ENCODE assay signal across 9 mouse cellular contexts in genomic region chr9:15627785-15628287, GRCm38 (mm10). TPM values are rescaled to one million over a fixed set of nuclear protein-coding genes. Genes with fewer than 3 reads are reported as not detected.
DNase-seq lines count a peak whose midpoint lies in the region; ATAC-seq and TF ChIP-seq lines count a peak whose summit lies in the region.
"Had no signal": no experiment of that assay in that cellular context is flagged by ENCODE, and none has a peak within 500 bp of the region (broad histone marks: within the 10 kb centered on the region; RNA-seq: fewer than 3 reads in every experiment).

Gene Deup1 (minus strand): TSS chr9:15627933.

- no peaks in the 10 kb centered on the region for H3K9me3 ChIP-seq in embryonic facial prominence, embryonic 12.5 days
- no peaks in the 10 kb centered on the region for H3K9me3 ChIP-seq in lung, embryonic 14.5 days (ENCODE audit: low read depth, low read length)

- peak; percentile 64; the same call in 1 of the 2 replicates for ATAC-seq in embryonic facial prominence, embryonic 12.5 days (ENCODE audit: insufficient number of reproducible peaks, insufficient read depth, low FRiP score, low TSS enrichment)
- peak; percentile 95 for ATAC-seq in lung, embryonic 14.5 days (ENCODE audit: insufficient read depth)

- H3K27ac ChIP-seq in heart, adult 2 months: no peak within 1 kb of the TSS
- no peak within 1 kb of the TSS for H3K27ac ChIP-seq in embryonic facial prominence, embryonic 12.5 days
- no peak within 1 kb of the TSS for H3K27ac ChIP-seq in lung, embryonic 14.5 days (ENCODE audit: low read depth)

- H3K4me3 ChIP-seq in heart, adult 2 months: peak within 1 kb of the TSS; percentile 6; the same call in 1 of the 2 replicates
- H3K4me3 ChIP-seq in embryonic facial prominence, embryonic 12.5 days: peak within 1 kb of the TSS; percentile 34
- peak within 1 kb of the TSS; percentile 25 for H3K4me3 ChIP-seq in lung, embryonic 14.5 days (ENCODE audit: low read depth, low read length)

- no peak for TF ChIP-seq EP300 in heart, adult 2 months (IDR thresholded peaks at IDR 0.05; ENCODE audit: insufficient read depth, low read depth, low read length)

- DNase-seq in heart, adult 2 months: peak; percentile 28 to 29
- no peak for DNase-seq in heart, adult 9 months (ENCODE audit: low spot score in 2 of 2)
- DNase-seq in heart, postnatal 36 days: peak; percentile 4 to 18
- peak; percentile 23 to 51 for DNase-seq in layer of hippocampus, adult 18-20 months (ENCODE audit: low spot score in 2 of 2)
- peak; percentile 73 for DNase-seq in lung, embryonic 14.5 days
- peak; percentile 11 for DNase-seq in ovary, postnatal 14 days (ENCODE audit: low spot score)
- DNase-seq in spleen, postnatal 36 days (ENCODE audit: low spot score in 2 of 2): no peak

- no peaks in the 10 kb centered on the region for H3K27me3 ChIP-seq in heart, adult 2 months (ENCODE audit: control insufficient read depth, insufficient read depth, low read length)
- H3K27me3 ChIP-seq in embryonic facial prominence, embryonic 12.5 days: peaks cover 4% of the 10 kb centered on the region; the same call in 1 of the 2 replicates
- H3K27me3 ChIP-seq in lung, embryonic 14.5 days (ENCODE audit: insufficient read depth, low read length): no peaks in the 10 kb centered on the region

- peak within 1 kb of the TSS; percentile 30 for H3K9ac ChIP-seq in heart, adult 2 months (ENCODE audit: low read depth, low read length)
- peak within 1 kb of the TSS; percentile 56 for H3K9ac ChIP-seq in embryonic facial prominence, embryonic 12.5 days
- peak within 1 kb of the TSS; percentile 33 for H3K9ac ChIP-seq in lung, embryonic 14.5 days

- intact Hi-C loops in heart, adult 2 months (cut with DNase I): no loop called here
- intact Hi-C loops in heart, postnatal 36 days (cut with DNase I): no loop called here

- no peak for TF ChIP-seq CTCF in heart, adult 2 months (IDR thresholded peaks at IDR 0.05)
- TF ChIP-seq CTCF in lung, embryonic 14.5 days (IDR thresholded peaks at IDR 0.05; ENCODE audit: low read depth): no peak

- WGBS in heart, adult 2 months: 2% methylated on average over 28 of the region's 28 CpGs
- 1% methylated on average over 28 of the region's 28 CpGs for WGBS in embryonic facial prominence, embryonic 12.5 days
- under 1% methylated on average over 28 of the region's 28 CpGs for WGBS in lung, embryonic 14.5 days

- no peaks in the 10 kb centered on the region for H3K79me2 ChIP-seq in heart, adult 2 months (replicated peaks; ENCODE audit: control insufficient read depth, insufficient read depth, low read length)

- no peaks in the 10 kb centered on the region for H3K36me3 ChIP-seq in heart, adult 2 months (ENCODE audit: control insufficient read depth, insufficient read depth, low read length)
- H3K36me3 ChIP-seq in embryonic facial prominence, embryonic 12.5 days: no peaks in the 10 kb centered on the region
- no peaks in the 10 kb centered on the region for H3K36me3 ChIP-seq in lung, embryonic 14.5 days (ENCODE audit: insufficient read depth)

- no peak for TF ChIP-seq POLR2A in heart, adult 2 months (IDR thresholded peaks at IDR 0.05; ENCODE audit: insufficient read depth, low read depth, low read length)

- no peaks in the 10 kb centered on the region; the same call in 1 of the 2 replicates for H3K4me1 ChIP-seq in heart, adult 2 months (ENCODE audit: control insufficient read depth, insufficient read depth, low read length)
- H3K4me1 ChIP-seq in embryonic facial prominence, embryonic 12.5 days: peaks cover 7% of the 10 kb centered on the region
- peaks cover 6% of the 10 kb centered on the region; the same call in 1 of the 2 replicates for H3K4me1 ChIP-seq in lung, embryonic 14.5 days (ENCODE audit: insufficient read depth)

- peak within 1 kb of the TSS; percentile 73 for H3K4me2 ChIP-seq in embryonic facial prominence, embryonic 12.5 days (replicated peaks)
- peak within 1 kb of the TSS; percentile 62 for H3K4me2 ChIP-seq in lung, embryonic 14.5 days

RNA-seq across cellular contexts. Expression of gene Deup1, which starts in this region (rescaled TPM):
- total RNA-seq in heart, adult 2 months (2021): not detected
- 0.16 and 0.18 TPM in 2 replicates for polyA plus RNA-seq in heart, adult 2 months (2012; rRNA removed)
- 0.34 and 0.56 TPM in 2 replicates for polyA plus RNA-seq in embryonic facial prominence, embryonic 12.5 days (2016; fragmentation: Nextera tagmentation; extraction: Ambion mirVana)
- under 1 TPM in 1 of 2 experiments, not detected in 1; 0.08 TPM for total RNA-seq in heart, postnatal 36 days (2021)
- 1 to 10 TPM in 1 of 2 experiments, under 1 TPM in 1; 0.89 to 1.3 TPM for total RNA-seq in layer of hippocampus, adult 18-20 months (2021)
- polyA plus RNA-seq in lung, embryonic 14.5 days (2014; fragmentation: Nextera tagmentation; extraction: Ambion mirVana): 1.1 and 2.1 TPM in 2 replicates
- total RNA-seq: hematopoietic stem cell, adult 5-6 weeks had no signal

Comparison
In these comparisons a context has a peak if more than half of its experiments do, and no peak if none do; other contexts are left out.
1. Peak in DNase-seq, H3K4me3 ChIP-seq and H3K9ac ChIP-seq in heart, adult 2 months; RNA of the gene not detected or under 1 TPM.
2. Peak in ATAC-seq, H3K4me3 ChIP-seq, H3K9ac ChIP-seq and H3K4me2 ChIP-seq in embryonic facial prominence, embryonic 12.5 days; RNA of the gene not detected or under 1 TPM.
3. Peak in DNase-seq in heart, postnatal 36 days; RNA of the gene not detected or under 1 TPM.
4. DNase-seq: peak in layer of hippocampus, adult 18-20 months (2 of 2), lung, embryonic 14.5 days (single experiment) and ovary, postnatal 14 days (single experiment); none in heart, adult 9 months (0 of 2) and spleen, postnatal 36 days (0 of 2).
5. Peak in every context shown above with its lines, with median percentiles within 50 percentile points of each other: H3K4me3 ChIP-seq and H3K9ac ChIP-seq.